Mouse (Mus musculus) lung, postnatal 14 days (tissue): Measurements from ENCODE around the gene Kcnab1.

Source experiments
- DNase-seq: peaks from one replicate; pipeline ENCODE4 v3.0.0; 2021

Kcnab1 gene

GRCm38 (mm10) chr3:65205539-65206020, 96.4 kb downstream of the Kcnab1 start:
- no peak for DNase-seq

GRCm38 (mm10) chr3:65213725-65214124, 104.5 kb downstream of the Kcnab1 start:
- DNase-seq = no peak

- DNase-seq = no peak
Measured at GRCm38 (mm10) chr3:65214635-65215034, 105.5 kb downstream of the Kcnab1 start.

DNA sequence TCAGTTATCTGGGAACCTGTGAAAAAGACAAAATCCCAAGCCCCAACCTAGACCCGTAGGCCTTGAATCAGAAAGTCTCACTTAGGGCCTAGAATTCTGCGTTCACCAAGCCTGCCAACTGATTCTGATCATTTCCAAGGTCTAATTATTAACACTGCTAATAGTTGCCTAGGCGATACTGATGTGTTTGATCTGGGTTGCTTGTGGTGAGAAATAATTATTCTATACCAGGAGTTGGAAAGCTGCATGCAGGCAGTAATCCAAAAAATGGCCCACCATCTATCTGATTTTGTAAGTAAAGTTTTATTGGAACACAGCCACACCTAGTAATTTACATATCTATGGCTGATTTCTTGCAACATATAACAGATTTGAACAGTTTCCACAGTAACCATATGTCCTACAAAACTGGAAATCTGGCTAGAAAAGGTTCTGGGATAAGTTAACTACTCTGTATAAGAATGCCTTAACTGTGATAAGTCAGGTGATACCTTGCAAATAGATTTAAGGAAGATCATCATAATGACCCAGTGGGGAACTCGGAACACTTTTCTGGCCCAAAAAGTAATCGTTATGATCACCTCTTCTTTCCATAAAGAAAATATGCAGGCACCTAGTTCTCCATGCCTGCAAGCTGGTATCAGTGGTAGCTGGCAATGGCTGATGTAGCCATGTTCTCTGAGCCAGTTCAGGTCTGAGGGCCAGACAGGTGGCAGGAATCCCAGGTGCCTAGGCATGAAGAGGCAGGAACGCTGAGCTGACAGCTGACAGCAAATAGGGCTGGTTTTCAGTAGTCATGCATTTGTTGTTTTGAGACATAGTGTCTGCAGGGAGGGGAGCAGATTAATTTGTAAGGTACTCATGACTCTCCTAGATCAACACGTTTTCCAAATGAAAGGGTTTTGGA, 108.7 kb downstream of the Kcnab1 start:
- DNase-seq = no peak

GRCm38 (mm10) chr3:65220287-65220686, 111.1 kb downstream of the Kcnab1 start:
- no peak for DNase-seq

- no peak for DNase-seq
Measured at GRCm38 (mm10) chr3:65223635-65224034, 114.5 kb downstream of the Kcnab1 start.

- DNase-seq = no peak
Measured at GRCm38 (mm10) chr3:65230978-65231377, 121.8 kb downstream of the Kcnab1 start.

DNA sequence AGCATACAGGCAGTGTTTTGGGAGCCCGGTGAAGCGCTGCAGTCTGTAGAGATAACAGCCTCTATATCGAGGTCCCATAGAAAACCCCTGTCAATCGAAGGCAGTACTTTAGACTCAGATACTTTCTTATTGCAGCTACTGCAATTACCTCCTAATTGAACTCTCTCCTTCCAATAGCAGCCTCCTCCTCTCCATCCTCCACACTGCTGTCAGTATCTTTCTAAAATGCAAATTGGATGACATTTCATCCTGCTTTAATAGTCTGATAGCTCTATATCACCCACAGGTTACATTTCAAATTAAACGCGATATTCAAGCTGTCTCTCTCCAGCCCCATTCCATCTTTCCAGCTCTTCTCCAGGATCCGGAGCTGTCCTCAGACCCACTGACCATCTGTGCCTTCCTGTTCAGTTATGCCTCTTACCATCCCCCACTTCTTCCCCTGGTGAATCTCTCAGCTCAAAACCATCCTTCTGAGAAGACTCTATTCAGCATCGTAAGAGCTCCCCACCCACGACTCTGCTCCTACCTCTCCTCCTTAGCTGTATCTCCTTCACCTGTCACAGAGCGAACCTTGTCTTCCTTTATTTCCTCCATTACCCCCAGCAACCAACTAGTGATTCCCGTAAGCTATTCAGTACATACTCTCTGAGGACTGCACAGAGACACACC, 122.4 kb downstream of the Kcnab1 start:
- DNase-seq = no peak

GRCm38 (mm10) chr3:65249023-65249422, 139.8 kb downstream of the Kcnab1 start:
- no peak for DNase-seq

GRCm38 (mm10) chr3:65260521-65260920, 151.3 kb downstream of the Kcnab1 start:
- no peak for DNase-seq

DNA sequence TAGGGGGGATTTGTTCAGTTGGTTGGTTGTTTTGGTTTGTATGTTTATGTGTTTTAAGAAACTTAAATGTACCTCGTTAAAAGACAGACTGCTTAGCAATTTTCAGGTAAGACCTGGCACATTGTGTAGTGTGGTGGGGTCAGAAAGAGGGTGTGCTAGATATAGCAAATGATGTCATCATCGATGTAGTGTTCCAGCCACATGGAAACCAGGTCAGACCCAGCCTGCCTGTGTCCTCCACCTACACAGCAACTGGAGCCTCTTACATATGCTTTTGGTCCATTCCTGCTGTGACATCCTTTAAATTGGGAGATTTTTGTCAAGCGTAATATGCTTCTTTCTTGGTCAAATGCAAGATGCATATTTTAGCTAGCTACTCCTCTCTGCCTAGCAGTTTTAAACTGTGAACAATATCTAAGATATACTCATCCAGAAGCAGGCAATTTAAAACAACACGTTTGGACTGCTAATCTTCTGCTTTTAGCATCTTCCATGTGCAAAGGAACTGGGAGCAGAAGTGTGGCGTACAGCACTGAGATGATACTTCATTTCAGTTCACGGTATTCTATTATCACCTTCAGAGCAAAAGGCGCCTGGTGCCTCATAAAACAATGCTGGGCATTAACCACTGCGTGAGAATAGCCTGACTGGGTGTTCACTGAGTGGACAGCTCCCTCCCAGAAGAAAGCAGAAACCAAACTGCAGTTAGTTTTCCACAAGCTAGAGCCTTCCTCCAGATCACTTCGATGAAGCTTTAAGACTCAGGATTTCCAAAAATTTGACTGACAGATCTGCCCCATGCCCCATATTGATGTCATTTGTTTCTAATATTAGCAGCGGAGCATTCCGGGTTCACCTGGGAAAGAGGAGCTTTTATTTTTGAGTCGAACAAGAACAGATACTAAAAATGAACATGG, 153.6 kb downstream of the Kcnab1 start:
- no peak for DNase-seq

GRCm38 (mm10) chr3:65273317-65273716, 164.1 kb downstream of the Kcnab1 start:
- DNase-seq = no peak

- DNase-seq = no peak
Measured at GRCm38 (mm10) chr3:65277777-65278176, 168.6 kb downstream of the Kcnab1 start.

- no peak for DNase-seq
Measured at GRCm38 (mm10) chr3:65283366-65283765, 174.2 kb downstream of the Kcnab1 start.

- no peak for DNase-seq
Measured at GRCm38 (mm10) chr3:65288994-65289393, 179.8 kb downstream of the Kcnab1 start.

- no peak for DNase-seq
Measured at GRCm38 (mm10) chr3:65296996-65297395, 187.8 kb downstream of the Kcnab1 start.

GRCm38 (mm10) chr3:65299205-65299604, 190.0 kb downstream of the Kcnab1 start:
- no peak for DNase-seq

DNA sequence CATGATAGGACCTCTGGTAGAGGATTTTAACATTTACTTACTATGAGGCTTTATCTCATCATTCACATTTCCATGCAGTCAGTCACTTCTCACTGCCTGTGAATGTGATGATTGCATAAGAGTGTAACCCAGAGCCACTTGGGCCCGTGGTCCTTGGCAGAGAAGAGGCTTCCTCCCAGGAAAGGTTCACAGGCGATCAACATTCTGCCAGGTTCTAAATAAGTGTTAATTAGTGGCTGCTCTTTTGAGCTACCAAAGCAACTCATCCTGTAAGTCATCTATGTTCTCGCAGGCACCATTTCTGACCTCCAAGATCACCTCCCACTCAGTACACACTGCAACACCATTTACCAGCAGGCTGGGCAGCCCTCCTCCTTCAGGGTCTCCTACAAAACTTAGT, 192.3 kb downstream of the Kcnab1 start:
- DNase-seq = no peak

GRCm38 (mm10) chr3:65302559-65302958, 193.4 kb downstream of the Kcnab1 start:
- DNase-seq = no peak

DNA sequence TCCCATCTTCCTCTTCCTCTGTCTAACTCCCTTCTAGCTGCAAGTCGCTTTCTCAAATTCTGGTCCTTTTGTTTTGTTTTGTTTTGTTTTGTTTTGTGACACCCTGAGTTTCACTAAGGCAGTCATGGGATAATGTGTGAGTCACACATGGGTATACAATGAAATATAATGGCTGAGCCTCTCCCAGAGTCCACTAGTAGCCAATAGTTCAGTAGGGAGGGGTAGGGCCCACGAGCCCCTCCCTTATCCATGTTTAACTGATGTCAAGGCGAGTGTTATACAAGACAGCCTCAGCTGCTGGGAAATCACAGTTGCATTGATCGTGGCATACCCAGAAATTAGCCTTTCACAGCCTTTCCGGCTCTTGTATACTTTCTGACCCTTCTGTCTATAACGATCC, 206.7 kb downstream of the Kcnab1 start:
- no peak for DNase-seq

GRCm38 (mm10) chr3:65316738-65317137, 207.6 kb downstream of the Kcnab1 start:
- DNase-seq = no peak

- peak; percentile 68 for DNase-seq
Measured at GRCm38 (mm10) chr3:65317876-65318537, 208.8 kb downstream of the Kcnab1 start.
